Mouse (Mus musculus) testis, adult 2 months (tissue): Measurements from ENCODE around the gene Gm20388.

ENCODE experiments used
- CTCF ChIP-seq: fragments of 200-500 bp; IDR thresholded peaks from 2 replicates; pipeline ENCODE4 v1.5.1; 2012; ENCODE audit warnings: low read depth, mild to moderate bottlenecking, inconsistent platforms, low read length, moderate library complexity; ENCODE audit not compliant: control insufficient read depth, insufficient read depth, insufficient replicate concordance
- POLR2A ChIP-seq: fragments of 200-500 bp; IDR thresholded peaks from 2 replicates; pipeline ENCODE4 v1.6.1; 2012; ENCODE audit warnings: low read depth, mild to moderate bottlenecking, inconsistent platforms, low read length, moderate library complexity; ENCODE audit not compliant: control insufficient read depth

- TF ChIP-seq CTCF (no peak), POLR2A (no peak)
Measured at GRCm38 (mm10) chr8:124264032-124264431, 4353.4 kb downstream of the Gm20388 start.
